Mouse (Mus musculus) liver, embryonic 14.5 days (tissue): ENCODE measurements at regions not wholly inside any gene's neighbourhood (a gene's known extent, or its start where the extent isn't known, plus 50 kb on each side); places are given as distances from the start of the nearest gene placed in this dataset.

ENCODE experiments used
- ATAC-seq: fragments of 200-750 bp; cut with Nextera tagmentation; 2 replicates; pipeline ENCODE4 v1.8.0; 2017; ENCODE audit warnings: moderate number of reproducible peaks, mild to moderate bottlenecking, moderate library complexity; ENCODE audit not compliant: insufficient read depth
- DNase-seq, 3 experiments: peaks; one replicate each; pipeline ENCODE4 v3.0.0-alpha.2; 2012 to 2013; ENCODE audit warnings: low read depth in 3 of 3, low spot score in 3 of 3
- H3K27ac ChIP-seq: fragments of 300-500 bp; sonication (generic); 2 replicates; pipeline ENCODE4 v1.5.1; 2014; ENCODE audit warnings: moderate library complexity, mild to moderate bottlenecking, control low read depth, inconsistent platforms
- H3K27me3 ChIP-seq: fragments of 300-500 bp; sonication (generic); 2 replicates; pipeline ENCODE4 v1.6.1; 2014; ENCODE audit warnings: mild to moderate bottlenecking, low read length, moderate library complexity; ENCODE audit not compliant: control insufficient read depth, insufficient read depth
- H3K36me3 ChIP-seq: fragments of 300-500 bp; sonication (generic); replicated peaks from 2 replicates; pipeline ENCODE4 v1.6.1; 2014; ENCODE audit warnings: low read depth; ENCODE audit not compliant: control insufficient read depth, insufficient read depth
- H3K4me1 ChIP-seq, 2 experiments: fragments of 200-500 bp in 1 of 2; fragments of 300-500 bp in 1 of 2; sonication (generic) in 1 of 2; replicated peaks; 2 replicates each; pipeline ENCODE4 v1.6.1; 2012 to 2014; ENCODE audit warnings: antibody characterized with exemption in 1 of 2, inconsistent platforms in 1 of 2, low read length in 1 of 2; ENCODE audit not compliant: control insufficient read depth in 2 of 2, insufficient read depth in 2 of 2
- H3K4me2 ChIP-seq: fragments of 300-500 bp; sonication (generic); 2 replicates; pipeline ENCODE4 v1.6.1; 2014; ENCODE audit warnings: low read depth, mild to moderate bottlenecking, control low read depth, moderate library complexity
- H3K4me3 ChIP-seq, 2 experiments: fragments of 200-500 bp in 1 of 2; fragments of 300-500 bp in 1 of 2; sonication (generic) in 1 of 2; 2 replicates each; pipeline ENCODE4 v1.5.1; 2012 to 2014; ENCODE audit warnings: low read depth in 2 of 2, low read length in 2 of 2, mild to moderate bottlenecking in 2 of 2, control low read depth in 1 of 2, inconsistent platforms in 1 of 2, moderate library complexity in 1 of 2; ENCODE audit not compliant: insufficient read depth in 1 of 2
- H3K9ac ChIP-seq: fragments of 300-500 bp; sonication (generic); replicated peaks from 2 replicates; pipeline ENCODE4 v1.6.1; 2014; ENCODE audit warnings: mild to moderate bottlenecking, control low read depth, moderate library complexity
- H3K9me3 ChIP-seq: fragments of 300-500 bp; sonication (generic); 2 replicates; pipeline ENCODE4 v1.6.1; 2016; ENCODE audit warnings: low read length, mixed read lengths; ENCODE audit not compliant: control insufficient read depth
- CTCF ChIP-seq: IDR thresholded peaks from 2 replicates; pipeline ENCODE4 v1.5.1; 2016; ENCODE audit warnings: antibody characterized with exemption, low read depth, control low read depth
- EP300 ChIP-seq: IDR thresholded peaks from 2 replicates; pipeline ENCODE4 v1.6.1; 2016; ENCODE audit warnings: antibody characterized with exemption, low read depth
- WGBS: fragments of 180-500 bp; shearing (Covaris S2); extraction: QIAGEN DNeasy Blood & Tissue Kit; methylation state at CpG from one replicate; pipeline ENCODE4 v1.1.7; 2014; ENCODE audit not compliant: insufficient replicate concordance; 5-methylcytosine and 5-hydroxymethylcytosine counted together

GRCm38 (mm10) chr15:5607533-5607932 is 363.5 kb upstream of the Ptger4 start:
- WGBS: 63% methylated on average over 2 of the region's 2 CpGs
- Histone ChIP-seq H3K9me3 (no peaks in the 10 kb centered on the region), H3K27me3 (no peaks in the 10 kb centered on the region), H3K4me1 (no peaks in the 10 kb centered on the region), H3K36me3 (no peaks in the 10 kb centered on the region), H3K4me3 (no peak overlapping the region), H3K9ac (no peak overlapping the region), H3K27ac (no peak overlapping the region), H3K4me2 (no peak overlapping the region)
- DNase-seq (no peak), ATAC-seq (no peak)
- TF ChIP-seq CTCF (no peak), EP300 (no peak)

GRCm38 (mm10) chr15:5623021-5623420 is 379.0 kb upstream of the Ptger4 start:
- H3K36me3 ChIP-seq: no peaks in the 10 kb centered on the region
- H3K4me3 ChIP-seq: no peak overlapping the region
- no peak for DNase-seq
- H3K4me1 ChIP-seq: no peaks in the 10 kb centered on the region
- no peak overlapping the region for H3K9ac ChIP-seq
- H3K27me3 ChIP-seq: no peaks in the 10 kb centered on the region
- no peak overlapping the region for H3K4me2 ChIP-seq
- ATAC-seq: no peak
- H3K27ac ChIP-seq: no peak overlapping the region
- TF ChIP-seq EP300 (no peak), CTCF (no peak)
- no peaks in the 10 kb centered on the region for H3K9me3 ChIP-seq
- 46% methylated on average over 5 of the region's 5 CpGs for WGBS

GRCm38 (mm10) chr15:5625367-5625766 is 381.4 kb upstream of the Ptger4 start:
- DNase-seq (no peak), ATAC-seq (no peak)
- Histone ChIP-seq H3K9me3 (no peaks in the 10 kb centered on the region), H3K4me1 (no peaks in the 10 kb centered on the region), H3K4me2 (no peak overlapping the region), H3K9ac (no peak overlapping the region), H3K4me3 (no peak overlapping the region), H3K27me3 (no peaks in the 10 kb centered on the region), H3K27ac (no peak overlapping the region), H3K36me3 (no peaks in the 10 kb centered on the region)
- TF ChIP-seq CTCF: no peak
- no peak for TF ChIP-seq EP300
- WGBS: 49% methylated on average over 2 of the region's 2 CpGs

GRCm38 (mm10) chr15:5646673-5647072 is 402.7 kb upstream of the Ptger4 start:
- Histone ChIP-seq H3K4me1 (no peaks in the 10 kb centered on the region), H3K9ac (no peak overlapping the region), H3K27ac (no peak overlapping the region), H3K4me2 (no peak overlapping the region), H3K4me3 (no peak overlapping the region), H3K27me3 (no peaks in the 10 kb centered on the region), H3K36me3 (no peaks in the 10 kb centered on the region), H3K9me3 (no peaks in the 10 kb centered on the region)
- TF ChIP-seq CTCF (no peak), EP300 (no peak)
- no peak for ATAC-seq
- 50% methylated on average over 1 of the region's 1 CpGs for WGBS
- no peak for DNase-seq

GRCm38 (mm10) chr15:5658796-5659195 is 414.8 kb upstream of the Ptger4 start:
- WGBS: 27% methylated on average over 6 of the region's 6 CpGs
- H3K27ac ChIP-seq: peak overlapping the region; percentile 41
- no peak overlapping the region for H3K9ac ChIP-seq
- H3K4me2 ChIP-seq: peak overlapping the region; percentile 33; the same call in 1 of the 2 replicates
- H3K4me3 ChIP-seq: no peak overlapping the region
- ATAC-seq (peak; percentile 100), DNase-seq (peak; percentile 68 to 76 (median 71))
- no peak for TF ChIP-seq CTCF
- peak; percentile 90 for TF ChIP-seq EP300
- H3K9me3 ChIP-seq: no peaks in the 10 kb centered on the region
- H3K4me1 ChIP-seq: peaks cover 3 to 8% of the 10 kb centered on the region in 2 experiments; a peak in 3 of 4 replicates
- no peaks in the 10 kb centered on the region for H3K36me3 ChIP-seq
- no peaks in the 10 kb centered on the region for H3K27me3 ChIP-seq
